Mouse (Mus musculus) liver, postnatal 0 days (tissue): ENCODE data around the gene Vamp4.

Experiments
- CTCF ChIP-seq: sonication (generic); IDR thresholded peaks from 2 replicates; pipeline ENCODE4 v1.5.1; 2016; ENCODE audit warnings: antibody characterized with exemption, low read depth
- EP300 ChIP-seq: IDR thresholded peaks from 2 replicates; pipeline ENCODE4 v1.6.1; 2016; ENCODE audit warnings: antibody characterized with exemption, low read depth, mild to moderate bottlenecking

DNA sequence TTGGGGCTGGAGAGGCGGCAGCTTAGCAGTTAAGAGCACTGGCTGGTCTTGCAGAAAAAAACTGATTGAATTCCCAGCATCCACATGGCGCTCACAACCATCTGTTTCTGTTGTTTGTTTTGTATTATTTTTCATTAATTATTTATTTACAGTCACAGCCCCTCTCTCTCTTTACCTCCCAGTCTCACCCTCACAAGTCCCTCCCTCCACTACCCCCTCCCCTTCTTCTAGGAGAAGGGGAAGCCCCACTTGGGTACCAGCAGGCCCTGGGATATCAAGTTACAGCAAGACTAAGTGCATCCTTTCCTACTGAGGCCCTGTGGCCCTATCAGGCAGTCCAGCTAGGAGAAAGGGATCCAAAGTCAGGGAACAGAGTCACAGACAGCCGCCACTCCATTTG, 3.0 kb upstream of the Vamp4 start:
- TF ChIP-seq EP300 (no peak), CTCF (no peak)
